Mouse (Mus musculus) left cerebral cortex, adult 2 months (tissue): ENCODE data around the gene Cdyl. TPM values are rescaled to one million over a fixed set of nuclear protein-coding genes. Genes with fewer than 3 reads are reported as not detected.

Experiments used
- DNase-seq, 2 experiments: peaks; one replicate each; pipeline ENCODE4 v3.0.0; 2021 to 2022; ENCODE audit warnings: low spot score in 2 of 2, mixed read lengths in 1 of 2; ENCODE audit errors: extremely low spot score in 1 of 2
- H3K27ac ChIP-seq: fragments of 200-600 bp; 2 replicates; pipeline ENCODE4 v1.8.1; 2022
- H3K4me3 ChIP-seq: fragments of 200-600 bp; 2 replicates; pipeline ENCODE4 v1.8.1; 2022
- CTCF ChIP-seq: fragments of 200-600 bp; IDR thresholded peaks from 2 replicates; pipeline ENCODE4 v1.8.1; 2022; ENCODE audit warnings: antibody characterized with exemption, mild to moderate bottlenecking, moderate library complexity
- intact Hi-C: fragments of 180-260 bp; cut with DNase I; formaldehyde crosslinking; loops from one replicate; pipeline ENCODE4 v1.15.1; 2025
- total RNA-seq, 2 experiments: library from RNA; stranded (reverse); gene quantifications; 2 replicates each; pipeline ENCODE4 v1.2.3; 2021

The Cdyl gene
- total RNA-seq, 2 experiments from 2014 or later = 54.1 to 54.3 TPM

DNA sequence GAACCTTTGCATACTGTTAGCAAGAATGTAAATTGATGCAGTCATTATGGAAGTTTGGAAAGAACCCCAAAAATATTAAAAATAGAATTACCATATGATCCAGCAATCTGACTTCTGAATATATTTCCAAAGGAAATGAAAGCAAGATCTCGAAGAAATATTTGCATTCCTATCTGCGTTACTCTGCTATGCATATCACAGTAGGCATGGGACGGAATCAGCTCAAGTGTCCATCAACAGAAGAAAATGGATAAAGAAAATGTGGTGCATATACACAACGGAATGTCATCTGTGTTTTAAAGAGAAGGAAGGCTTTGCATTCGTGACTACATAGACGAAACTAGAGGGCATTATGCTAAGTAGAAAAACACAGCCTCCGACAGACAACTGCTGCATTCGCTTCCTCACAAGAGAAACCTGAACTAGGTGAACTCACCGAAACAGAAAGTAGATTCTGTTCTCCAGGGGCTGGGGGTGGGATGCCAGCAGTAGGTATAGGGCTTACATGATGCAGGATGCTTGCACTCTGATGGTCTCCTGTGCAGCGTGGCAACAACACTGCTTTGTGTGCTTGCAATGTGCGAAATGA is 9.3 kb upstream of the Cdyl start:
- TF ChIP-seq CTCF = no peak
- DNase-seq = no peak
- intact Hi-C loops = no loop called here
- Histone ChIP-seq H3K4me3 (no peak overlapping the region), H3K27ac (no peak overlapping the region)

GRCm38 (mm10) chr13:35652851-35653250 is 6.8 kb upstream of the Cdyl start:
- TF ChIP-seq CTCF = no peak
- Histone ChIP-seq H3K4me3 (no peak overlapping the region), H3K27ac (no peak overlapping the region)
- intact Hi-C loops = no loop called here
- no peak for DNase-seq

- H3K27ac ChIP-seq = no peak overlapping the region
- intact Hi-C loops = no loop called here
- no peak for TF ChIP-seq CTCF
- no peak for DNase-seq
- no peak overlapping the region for H3K4me3 ChIP-seq
Observed at GRCm38 (mm10) chr13:35656853-35657252, 2.8 kb upstream of the Cdyl start.

GRCm38 (mm10) chr13:35665456-35665855 is 5.8 kb downstream of the Cdyl start:
- Histone ChIP-seq H3K4me3 (no peak overlapping the region), H3K27ac (no peak overlapping the region)
- no peak for DNase-seq
- TF ChIP-seq CTCF = no peak
- intact Hi-C loops = loop anchor here (5.0 kb wide), 2 partner anchors 163 to 533 kb away; no protein-coding TSS in a partner anchor

GRCm38 (mm10) chr13:35669910-35670469 is 10.4 kb downstream of the Cdyl start:
- Histone ChIP-seq H3K4me3 (no peak overlapping the region), H3K27ac (no peak overlapping the region)
- intact Hi-C loops = loop anchor here (5.0 kb wide), 2 partner anchors 168 to 538 kb away; no protein-coding TSS in a partner anchor
- no peak for DNase-seq
- TF ChIP-seq CTCF = no peak

- no peak for DNase-seq
Observed at GRCm38 (mm10) chr13:35670875-35671274, 11.2 kb downstream of the Cdyl start.

GRCm38 (mm10) chr13:35676921-35677320 is 17.3 kb downstream of the Cdyl start:
- no peak for TF ChIP-seq CTCF
- intact Hi-C loops = no loop called here
- H3K27ac ChIP-seq = no peak overlapping the region
- H3K4me3 ChIP-seq = no peak overlapping the region
- no peak for DNase-seq

More at GRCm38 (mm10) chr13:35670875-35671274, 11.2 kb downstream of the Cdyl start:
- Histone ChIP-seq H3K27ac (no peak overlapping the region), H3K4me3 (no peak overlapping the region)
- intact Hi-C loops = no loop called here
- no peak for TF ChIP-seq CTCF

DNA sequence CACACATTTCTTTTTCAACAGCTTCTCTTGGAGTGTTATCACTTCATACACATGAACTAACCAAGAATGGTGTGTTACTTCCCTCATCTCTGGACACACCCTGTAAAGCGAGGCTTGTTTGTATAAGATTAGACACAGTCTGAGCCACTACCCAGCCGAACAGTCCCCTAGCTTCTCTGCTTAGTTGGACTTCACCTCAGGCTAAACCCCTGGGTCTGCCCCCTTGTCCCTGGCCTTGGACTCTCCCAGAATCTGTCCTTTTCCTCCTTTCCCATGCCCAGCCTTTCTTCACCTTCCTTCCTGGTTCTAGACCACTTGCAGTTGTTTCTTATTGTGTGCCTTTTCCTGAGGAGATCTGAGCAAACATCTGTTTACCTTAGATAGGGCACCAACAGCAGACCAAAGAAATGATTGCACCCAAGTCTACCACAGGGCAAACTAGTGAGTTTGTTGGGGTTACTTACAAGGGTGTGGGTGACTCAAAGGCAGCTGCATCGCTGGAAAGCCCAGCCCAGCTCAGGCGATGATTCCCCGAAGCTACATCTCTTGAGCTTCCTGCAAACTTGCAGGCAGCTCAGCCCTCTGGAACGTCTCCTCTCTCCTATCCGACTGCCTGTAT is 17.9 kb downstream of the Cdyl start:
- no peak overlapping the region for H3K27ac ChIP-seq
- H3K4me3 ChIP-seq = no peak overlapping the region
- DNase-seq = no peak
- intact Hi-C loops = no loop called here
- no peak for TF ChIP-seq CTCF

DNA sequence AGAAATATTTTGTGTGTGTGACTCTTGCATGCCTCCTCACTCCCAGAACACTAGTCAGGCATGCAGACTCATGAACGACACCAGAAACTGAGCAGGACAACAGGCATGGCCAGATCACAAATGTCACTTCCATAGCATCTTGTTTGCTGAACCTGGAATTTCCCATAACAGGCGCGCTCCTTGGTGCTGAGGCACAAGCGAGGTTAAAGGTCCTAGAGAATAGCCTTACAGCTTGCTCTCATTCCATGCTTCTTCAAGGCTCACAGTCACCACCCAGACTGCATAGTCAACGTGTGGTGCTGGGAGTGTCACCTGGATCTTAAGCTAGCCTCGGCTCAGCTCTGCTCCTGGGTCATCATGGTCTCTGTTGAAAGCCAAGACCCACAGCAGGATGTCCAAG is 19.1 kb downstream of the Cdyl start:
- intact Hi-C loops = no loop called here
- Histone ChIP-seq H3K4me3 (no peak overlapping the region), H3K27ac (no peak overlapping the region)
- no peak for TF ChIP-seq CTCF
- no peak for DNase-seq

DNA sequence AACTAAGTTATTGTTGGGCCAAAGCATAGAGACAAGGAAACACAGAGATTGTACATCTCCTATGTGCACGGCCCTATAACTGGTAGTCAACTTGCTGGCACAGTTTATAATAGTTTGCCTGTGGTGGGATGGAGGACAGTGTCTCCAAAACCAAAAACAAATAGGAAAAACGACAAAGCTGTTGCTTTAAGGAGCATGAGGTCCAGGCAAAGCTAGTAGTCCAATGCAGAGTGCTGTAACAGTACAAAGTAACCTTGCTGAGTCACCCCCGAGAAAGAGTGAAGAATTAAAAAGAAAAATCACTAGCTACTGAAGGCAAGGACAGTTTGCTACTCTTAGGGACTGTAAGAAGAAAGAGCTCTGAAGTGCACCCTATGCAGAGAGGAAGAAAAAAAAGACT is 21.7 kb downstream of the Cdyl start:
- no peak overlapping the region for H3K27ac ChIP-seq
- no peak overlapping the region for H3K4me3 ChIP-seq
- no peak for DNase-seq
- TF ChIP-seq CTCF = no peak
- intact Hi-C loops = no loop called here

- no peak for TF ChIP-seq CTCF
- intact Hi-C loops = no loop called here
- no peak for DNase-seq
- Histone ChIP-seq H3K4me3 (no peak overlapping the region), H3K27ac (no peak overlapping the region)
Observed at GRCm38 (mm10) chr13:35686273-35686672, 26.6 kb downstream of the Cdyl start.

GRCm38 (mm10) chr13:35689560-35689959 is 29.9 kb downstream of the Cdyl start:
- no peak for DNase-seq

GRCm38 (mm10) chr13:35717658-35718057 is 58.0 kb downstream of the Cdyl start:
- no peak for DNase-seq
- Histone ChIP-seq H3K4me3 (no peak overlapping the region), H3K27ac (no peak overlapping the region)
- no peak for TF ChIP-seq CTCF
- intact Hi-C loops = no loop called here

More at GRCm38 (mm10) chr13:35689560-35689959, 29.9 kb downstream of the Cdyl start:
- TF ChIP-seq CTCF = no peak
- H3K27ac ChIP-seq = no peak overlapping the region
- no peak overlapping the region for H3K4me3 ChIP-seq
- intact Hi-C loops = no loop called here
